Mouse (Mus musculus): ENCODE results near the gene Nanos3.

The Nanos3 gene

DNA sequence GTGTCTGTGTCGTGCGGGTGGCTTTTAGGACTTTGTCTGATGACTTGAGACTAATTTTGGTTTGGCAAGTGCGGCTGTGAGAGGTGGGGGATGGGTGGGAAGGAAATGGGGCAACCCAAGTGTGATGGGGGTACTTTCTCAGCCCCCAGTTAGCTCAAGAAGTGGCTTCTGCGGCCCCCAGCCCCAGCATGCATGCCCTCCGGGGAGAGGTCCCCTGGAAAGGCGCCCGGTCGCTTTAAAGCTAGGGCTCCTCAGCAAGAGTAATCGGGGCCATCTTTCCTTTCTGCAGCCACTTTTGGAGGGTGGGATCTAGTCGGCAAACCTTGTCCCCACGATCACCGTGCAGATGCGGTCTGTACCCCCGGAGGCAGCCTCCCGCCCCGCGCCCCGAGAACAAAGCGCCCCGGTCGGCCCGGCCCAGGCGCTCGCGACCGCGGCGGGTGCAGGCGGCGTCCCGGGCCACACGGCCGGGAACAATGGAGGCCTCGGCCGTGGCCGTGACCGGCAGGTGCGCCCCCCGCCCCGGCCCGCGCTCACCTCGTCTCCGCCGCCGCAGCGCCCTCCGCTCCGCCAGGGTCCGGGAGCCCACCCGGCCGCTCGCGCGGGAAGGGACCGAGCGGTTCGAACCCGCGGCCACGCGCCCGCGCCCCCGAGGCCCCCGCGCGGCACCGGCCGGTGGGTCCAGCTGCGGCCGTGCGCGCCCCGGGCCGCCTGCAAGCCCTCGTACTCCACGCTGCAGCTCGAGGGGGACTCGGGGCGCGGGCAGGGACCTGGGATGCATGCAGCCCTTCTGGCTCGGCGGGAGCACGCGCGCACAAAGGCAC lies 1.5 kb downstream of the Nanos3 start:
- peak; percentile 60 for DNase-seq (ENCODE audit: low read depth)

DNA sequence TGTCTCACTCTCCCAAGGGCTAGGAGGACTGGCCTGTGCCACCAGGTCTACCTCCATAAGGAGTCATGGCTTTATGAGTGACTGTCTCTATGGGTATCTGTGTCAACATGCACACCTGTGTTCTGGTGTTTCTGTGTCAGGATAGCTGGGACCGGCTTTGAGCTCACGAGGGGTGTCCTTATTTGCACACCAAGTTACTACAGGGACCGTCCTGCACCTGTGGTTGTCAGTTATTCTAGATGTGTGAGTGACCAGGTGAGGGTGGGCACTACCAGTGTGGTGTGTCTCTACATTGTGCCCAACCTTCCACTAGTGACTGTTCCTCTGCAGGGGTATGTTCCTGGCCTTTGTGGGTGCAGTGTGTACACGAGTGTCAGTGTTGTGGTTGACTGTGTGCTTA lies 2.2 kb downstream of the Nanos3 start:
- no peak for DNase-seq (ENCODE audit: low read depth)

DNA sequence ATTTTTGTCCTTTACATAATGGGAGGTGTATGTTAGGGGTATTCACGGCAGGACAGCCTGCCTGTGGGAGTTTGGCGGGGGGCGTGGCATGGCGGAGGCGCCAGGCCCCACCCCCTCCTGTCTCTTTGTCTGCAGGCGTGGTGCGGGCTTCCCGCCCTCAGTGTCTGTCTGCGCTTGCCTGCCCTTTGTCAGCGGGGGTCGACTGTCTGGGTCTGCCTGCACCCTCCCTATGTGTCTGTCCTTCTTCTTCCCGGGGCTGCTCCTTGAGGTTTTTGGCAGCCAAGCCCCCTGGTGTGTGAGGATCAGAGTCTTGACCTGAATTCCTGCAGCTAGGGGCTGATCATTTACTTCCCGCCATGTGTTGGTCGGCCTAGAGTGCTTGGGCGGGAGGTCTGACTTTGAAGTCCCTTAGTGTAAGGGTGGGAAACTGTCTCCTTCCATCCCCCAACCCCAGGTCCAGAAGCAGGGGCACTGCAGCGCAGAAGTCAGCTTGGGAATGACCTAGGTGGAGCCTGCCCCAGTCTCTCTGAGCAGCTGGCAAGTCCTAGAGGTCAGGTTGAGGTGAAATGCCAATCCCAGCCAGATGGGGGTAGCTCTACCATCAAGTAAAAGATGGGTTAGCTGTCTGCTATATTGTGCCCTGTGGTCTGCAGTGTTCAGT lies 4.4 kb downstream of the Nanos3 start:
- DNase-seq (ENCODE audit: low read depth): no peak

DNA sequence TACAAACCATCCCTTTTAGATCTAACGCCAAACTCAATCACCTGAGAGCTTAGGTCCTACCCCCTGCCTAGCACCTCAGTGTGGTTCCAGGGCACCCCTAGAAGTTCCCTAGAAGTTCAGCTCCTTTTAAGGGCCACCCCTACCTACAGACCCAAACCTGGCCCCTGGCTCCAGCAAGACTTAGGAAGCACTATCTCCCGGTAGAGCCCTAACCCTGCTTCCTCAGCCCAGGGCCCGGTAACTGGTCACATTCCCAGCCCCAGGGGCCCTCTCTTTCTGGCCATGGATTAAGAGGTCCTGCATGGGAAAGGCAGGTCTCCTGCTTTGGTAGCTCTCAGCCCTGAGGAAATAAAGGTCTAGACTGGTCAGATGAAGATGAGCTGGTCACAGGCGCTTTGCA lies 5.1 kb downstream of the Nanos3 start:
- DNase-seq (ENCODE audit: low read depth): no peak

DNA sequence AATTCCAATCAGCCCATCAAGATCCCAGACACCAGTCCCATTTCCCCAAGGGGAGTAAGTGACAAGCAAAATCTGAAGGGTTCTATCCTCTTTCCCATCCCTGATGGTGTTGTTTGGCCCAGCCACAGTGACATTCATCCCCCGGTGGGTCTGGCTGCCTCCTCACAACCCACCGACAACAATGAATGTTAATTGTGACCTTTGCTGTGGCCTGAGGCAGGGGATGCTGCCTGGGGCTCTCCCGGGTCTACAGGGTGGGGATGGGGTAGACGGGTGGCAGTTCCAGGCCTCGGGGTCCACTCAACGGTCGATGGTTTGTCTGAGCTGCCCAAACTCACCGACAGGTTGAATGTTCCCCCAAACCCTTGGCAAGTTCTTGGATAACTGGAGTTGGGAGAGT lies 6.4 kb downstream of the Nanos3 start:
- DNase-seq (ENCODE audit: low read depth): no peak

DNA sequence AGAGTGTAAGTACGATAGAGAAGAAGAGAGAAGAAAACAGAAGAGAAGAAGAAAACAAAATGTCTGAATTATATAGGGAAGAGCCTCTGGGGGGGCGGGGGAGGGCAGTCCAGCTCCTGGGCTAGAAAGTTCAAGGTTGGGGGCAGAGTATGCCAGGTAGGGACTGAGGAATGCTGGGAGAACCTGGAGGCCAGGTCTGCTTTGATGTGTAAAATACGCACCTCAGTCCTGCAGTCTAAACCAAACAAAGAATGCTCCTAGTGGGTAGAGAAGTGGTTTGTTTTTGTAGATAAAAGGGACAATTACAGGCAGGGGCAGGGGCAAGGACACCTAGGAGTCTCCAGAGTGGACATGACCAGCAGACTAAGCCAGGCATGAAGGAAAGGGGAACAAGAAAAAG lies 7.6 kb downstream of the Nanos3 start:
- DNase-seq (ENCODE audit: low read depth): no peak

DNA sequence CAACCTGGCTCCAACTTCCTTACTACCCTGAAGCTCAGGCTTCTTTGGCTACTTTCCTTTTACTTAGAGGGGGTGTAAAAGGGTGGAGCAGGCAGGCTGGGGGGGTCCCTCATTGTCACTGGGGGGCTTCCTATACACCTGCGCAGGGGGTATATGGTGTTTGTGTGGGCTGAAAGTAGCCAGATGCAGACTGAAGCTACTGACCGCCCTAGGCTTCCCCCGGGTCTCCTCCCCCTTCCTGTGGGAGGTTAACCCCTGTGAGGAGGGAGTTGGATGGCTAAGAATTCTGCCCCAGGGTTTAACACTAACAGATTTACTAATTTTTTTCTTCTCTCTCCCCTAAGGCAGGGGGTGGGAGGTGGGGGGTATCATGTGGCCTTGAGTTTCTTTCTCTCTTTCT lies 8.5 kb downstream of the Nanos3 start:
- no peak for DNase-seq (ENCODE audit: low read depth)

DNA sequence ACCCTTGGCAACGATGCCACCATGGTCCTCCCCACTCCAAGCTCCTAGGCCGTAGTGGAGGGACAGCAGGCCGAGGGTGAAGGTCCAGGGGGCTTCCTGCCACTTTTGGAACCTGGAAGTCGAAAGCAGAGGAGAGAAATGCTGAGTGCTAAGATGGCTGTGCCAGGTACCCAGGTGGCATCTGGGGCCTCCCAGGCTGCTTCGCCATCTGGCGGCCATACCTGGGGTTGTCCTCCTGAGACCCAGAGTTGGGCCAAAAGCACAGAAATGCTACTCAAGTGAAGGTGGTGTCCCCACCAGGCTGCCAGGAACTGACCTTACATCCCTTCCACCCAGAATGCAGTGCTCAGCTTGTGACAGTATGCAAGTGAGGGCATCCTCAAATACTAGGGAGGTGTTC lies 11.2 kb downstream of the Nanos3 start:
- DNase-seq (ENCODE audit: low read depth): peak; percentile 63

DNA sequence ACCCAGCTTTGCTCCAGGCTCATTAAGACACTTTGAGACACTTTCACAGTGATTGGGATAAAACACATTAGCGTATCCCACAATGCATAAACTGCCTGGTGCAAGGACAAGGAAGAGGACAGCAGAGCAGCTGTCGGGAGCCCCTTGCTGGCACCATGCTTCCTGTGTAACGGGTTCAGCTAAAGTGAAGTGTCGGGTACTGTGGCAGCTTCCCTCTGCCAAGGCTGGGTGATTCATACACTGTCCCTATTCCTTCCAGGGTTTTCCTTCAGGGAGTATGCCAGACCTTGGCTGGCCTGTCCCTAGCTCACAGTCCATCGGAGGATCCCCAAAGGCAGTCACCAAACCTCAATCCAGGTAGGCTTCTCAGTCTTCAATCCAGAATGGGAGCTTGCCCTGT lies 14.9 kb downstream of the Nanos3 start:
- DNase-seq (ENCODE audit: low read depth): no peak

DNA sequence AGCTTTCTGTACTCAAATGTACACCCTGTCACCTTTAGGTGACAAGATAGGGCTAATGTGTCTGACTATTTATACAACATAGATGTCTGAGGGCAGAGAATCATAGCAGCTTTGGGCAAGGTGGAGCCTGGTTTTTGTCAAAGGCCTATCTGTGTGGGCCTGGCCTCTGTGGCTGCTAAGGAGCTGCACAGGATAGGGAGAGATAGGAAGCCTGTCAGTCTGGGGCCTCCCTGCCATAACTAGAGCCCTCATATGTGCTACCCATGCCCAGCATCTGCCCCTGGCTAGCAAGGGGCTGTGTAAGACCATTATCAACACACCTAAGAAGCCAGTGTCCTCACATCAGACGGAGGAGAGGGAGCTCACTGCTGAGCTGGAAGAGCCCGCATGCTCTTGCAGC lies 17.3 kb downstream of the Nanos3 start:
- no peak for DNase-seq (ENCODE audit: low read depth)

DNA sequence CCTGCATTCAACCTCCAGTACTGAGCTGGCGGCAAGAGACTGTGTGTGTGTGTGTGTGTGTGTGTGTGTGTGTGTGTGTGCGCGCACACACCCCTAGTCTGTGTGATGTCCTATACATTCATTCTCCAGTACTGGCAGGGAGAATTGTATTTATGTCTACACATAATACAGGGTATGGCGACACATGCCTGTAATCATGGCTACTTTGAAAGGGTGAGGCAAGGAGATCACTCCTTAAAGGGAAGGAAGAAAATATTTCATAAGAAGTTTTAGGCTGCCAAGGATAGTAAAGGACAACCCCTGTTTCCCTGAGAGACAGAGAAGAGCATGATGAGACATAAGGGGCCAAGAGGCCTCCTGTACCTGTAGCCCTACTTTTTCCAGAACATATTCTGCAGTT lies 27.4 kb downstream of the Nanos3 start:
- DNase-seq (ENCODE audit: low read depth): no peak

DNA sequence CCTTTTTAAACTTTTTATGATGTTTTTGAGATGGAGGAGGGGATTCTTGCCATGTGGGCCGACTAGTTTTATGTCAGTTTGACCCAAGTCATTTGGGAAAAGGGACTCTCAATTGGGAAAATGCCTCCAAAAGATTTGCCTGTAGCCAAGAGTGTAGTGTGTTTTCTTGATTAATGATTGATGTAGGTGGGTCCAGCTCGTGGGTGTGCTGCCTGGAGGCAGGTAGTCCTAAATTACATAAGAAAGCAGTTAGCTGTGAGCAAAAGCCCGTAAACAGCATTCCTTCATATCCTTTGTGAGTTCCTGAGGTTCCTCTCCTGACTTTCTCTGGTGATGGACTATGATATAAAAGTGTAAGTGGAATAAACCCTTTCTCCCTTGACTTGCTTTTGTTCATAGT lies 35.8 kb downstream of the Nanos3 start:
- no peak for DNase-seq (ENCODE audit: low read depth)

DNA sequence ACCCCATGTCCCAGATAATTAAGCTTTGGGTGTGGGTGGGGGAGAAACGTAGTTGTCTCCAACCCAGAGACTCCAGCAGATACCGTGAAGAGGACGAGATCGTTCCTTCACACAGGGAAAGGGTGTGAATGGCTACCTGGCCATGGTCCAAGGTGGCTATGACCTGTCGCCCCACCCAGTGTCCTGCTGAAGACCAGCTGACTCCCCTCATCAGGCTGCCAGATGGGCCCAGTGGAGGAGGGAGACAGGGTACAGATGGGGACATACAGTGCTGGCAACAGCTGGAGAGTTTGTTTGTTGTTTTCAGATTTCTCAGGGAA lies 36.5 kb downstream of the Nanos3 start:
- DNase-seq (ENCODE audit: low read depth): no peak

DNA sequence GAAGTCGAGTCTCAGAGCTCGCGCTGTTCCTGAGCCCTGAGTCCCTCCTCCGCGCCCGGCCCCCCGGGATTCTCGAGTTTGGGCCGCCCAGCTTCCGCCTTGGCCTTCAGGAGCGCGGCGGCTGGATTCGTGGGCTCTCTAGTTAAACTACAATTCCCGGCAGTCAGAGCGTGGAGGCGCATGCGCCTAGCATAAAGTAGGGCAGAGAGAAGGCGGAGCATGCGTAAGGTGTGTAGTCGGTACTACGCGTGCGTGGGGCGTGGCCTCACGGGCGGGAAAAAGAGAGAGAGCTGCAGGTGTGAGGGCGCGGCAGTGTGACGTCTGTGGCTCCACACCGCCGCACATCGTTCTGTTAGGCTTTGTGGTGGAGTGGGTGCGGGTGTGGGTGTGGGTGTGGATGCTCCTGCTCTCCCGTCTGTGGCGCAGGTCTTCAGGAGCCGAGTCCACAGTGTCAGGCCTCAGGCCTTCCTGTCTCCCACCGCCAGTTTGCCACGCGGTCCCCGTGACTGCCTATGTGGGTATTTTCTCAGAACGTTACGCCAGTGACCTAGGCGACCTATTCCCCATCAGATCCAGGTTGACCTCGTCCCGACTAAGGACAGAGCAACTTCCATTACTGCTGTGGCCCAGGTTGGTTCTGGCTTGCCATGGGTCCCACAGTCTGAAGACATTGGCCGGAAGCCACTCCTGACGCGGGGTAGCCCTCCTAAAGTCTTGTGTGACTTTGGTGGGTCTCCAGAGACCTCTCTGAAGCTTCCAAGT lies 37.1 kb downstream of the Nanos3 start, which contains the start of the genes Cc2d1a and 4930432K21Rik:
Gene Cc2d1a, minus strand, starts transcription at position 168 of the 762 bp plus-strand sequence.
Gene 4930432K21Rik, plus strand, starts transcription at position 257 of the 762 bp plus-strand sequence.
- DNase-seq (ENCODE audit: low read depth): peak; percentile 97

DNA sequence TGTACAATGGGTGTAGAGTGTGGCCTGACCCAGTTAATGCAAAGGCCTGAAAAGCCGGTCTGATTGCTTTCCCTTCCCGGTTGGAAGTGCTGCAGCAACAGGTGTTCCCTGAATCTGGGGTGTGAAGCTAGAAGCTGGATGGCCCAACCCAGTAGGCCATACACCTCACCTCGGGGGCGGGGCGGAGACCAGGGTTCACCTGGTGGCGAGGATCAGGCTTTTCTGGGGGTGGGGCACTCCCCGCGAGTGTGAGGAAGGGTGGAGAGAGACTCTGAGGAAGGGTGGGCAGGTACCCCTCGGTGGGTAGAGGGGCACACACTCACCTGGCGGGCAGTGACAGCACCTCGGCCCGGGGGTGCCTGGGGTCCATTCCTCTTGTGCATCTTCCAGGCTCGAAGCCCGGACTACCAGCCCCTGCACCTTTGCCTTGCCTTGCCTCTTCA lies 37.7 kb downstream of the Nanos3 start:
- no peak for DNase-seq (ENCODE audit: low read depth)

DNA sequence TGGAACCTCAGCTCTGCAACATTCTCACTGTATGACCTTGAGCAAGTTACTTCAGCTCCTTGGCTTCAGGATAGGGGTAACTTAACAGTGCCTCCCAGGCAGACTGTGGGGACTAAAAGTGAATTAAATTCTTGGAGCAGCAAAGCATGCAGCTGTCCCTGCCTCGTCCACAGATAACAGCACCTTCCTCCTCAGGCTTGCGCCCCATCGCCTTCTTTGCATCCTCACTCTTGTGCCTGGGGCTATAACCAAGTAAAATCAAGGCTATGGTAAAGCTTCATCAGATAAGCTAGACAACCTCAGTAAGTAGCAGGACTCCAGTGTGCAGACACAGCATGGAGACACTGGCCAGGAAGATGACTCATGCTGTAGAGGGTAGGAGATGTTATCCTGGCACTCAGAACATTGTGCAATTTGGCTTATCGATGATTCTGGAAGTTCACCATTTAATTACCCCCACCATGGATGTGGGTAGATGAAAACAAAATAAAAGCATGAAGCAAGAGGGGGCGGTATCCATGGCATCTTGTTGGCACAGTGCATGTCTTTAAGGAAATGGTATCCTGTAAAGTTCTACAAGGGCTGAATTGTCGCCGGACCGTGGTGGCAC lies 40.3 kb downstream of the Nanos3 start:
- DNase-seq (ENCODE audit: low read depth): peak; percentile 67

DNA sequence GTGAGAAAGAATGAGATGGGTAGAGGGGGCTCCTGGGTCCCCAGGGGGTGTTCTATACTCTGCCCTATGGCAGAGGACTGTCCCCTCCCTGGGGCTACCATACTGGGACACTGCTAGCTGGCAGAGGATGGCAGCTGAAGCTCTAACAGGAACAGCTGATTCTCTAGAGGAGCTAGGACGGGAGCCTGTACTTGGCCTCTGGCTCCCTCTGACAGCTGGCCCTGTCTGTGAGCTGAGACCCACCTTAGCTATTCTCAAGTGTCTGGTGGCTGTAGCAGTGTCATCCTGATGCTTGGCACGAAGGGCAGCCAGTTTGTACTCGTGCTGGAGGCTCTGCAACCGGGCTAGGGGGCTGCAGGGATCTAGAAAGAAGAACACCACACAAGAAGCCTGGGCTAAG lies 44.2 kb downstream of the Nanos3 start:
- no peak for DNase-seq (ENCODE audit: low read depth)

DNA sequence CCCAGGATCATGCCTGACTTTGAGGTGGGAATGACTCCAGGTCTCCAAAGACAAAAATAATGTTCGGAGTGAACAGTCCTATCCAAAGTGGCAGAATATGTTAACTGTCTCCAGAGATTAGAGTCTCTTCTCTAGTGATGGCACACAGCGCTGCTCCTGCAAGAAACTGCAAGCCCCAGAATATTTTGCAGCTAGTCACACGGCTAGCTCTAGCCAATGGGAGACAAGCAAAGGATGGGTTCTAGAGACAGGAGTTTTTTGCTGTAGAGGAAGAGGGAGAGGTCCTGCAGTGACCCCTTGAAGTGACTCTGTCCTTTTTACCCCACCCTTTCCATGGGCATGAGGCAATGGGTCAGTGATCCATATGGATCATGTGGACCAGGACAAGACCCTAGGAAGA lies 47.2 kb downstream of the Nanos3 start:
- no peak for DNase-seq (ENCODE audit: low read depth)

DNA sequence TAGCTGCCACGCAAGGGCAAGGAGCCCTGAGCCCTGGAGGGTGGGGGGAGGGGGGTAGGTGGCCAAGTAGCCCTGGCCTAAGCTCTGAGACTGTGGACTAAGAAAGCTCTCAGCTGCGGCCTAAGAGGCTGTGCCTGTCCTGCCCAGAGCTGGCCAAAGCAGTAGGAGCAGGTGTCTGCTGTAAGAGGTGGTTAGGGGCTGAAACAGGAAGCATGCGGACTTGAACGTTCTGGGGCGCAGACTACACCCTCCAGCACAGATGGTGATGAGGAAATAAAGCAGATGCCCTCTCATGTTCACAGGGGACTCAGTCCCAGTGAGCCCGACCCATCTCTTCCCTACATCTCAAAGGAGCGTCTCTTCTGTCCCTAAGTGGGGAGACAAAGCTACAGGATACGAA lies 52.8 kb downstream of the Nanos3 start:
- DNase-seq (ENCODE audit: low read depth): no peak

DNA sequence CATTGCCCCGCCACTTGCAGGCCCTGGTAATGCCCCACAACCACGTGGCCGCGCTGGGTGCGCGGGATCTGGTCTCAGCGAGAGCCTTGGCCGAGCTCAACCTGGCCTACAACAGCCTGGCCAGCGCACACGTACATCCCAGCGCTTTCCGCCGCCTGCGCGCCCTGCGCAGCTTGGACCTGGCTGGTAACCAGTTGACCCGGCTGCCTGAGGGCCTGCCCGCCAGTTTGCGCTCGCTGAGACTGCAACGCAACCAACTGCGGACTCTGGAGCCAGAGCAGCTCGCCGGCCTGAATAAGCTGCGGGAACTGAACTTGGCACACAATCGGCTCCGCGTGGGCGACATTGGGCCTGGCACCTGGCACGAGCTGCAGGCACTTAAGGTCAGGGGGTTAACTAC lies 54.2 kb downstream of the Nanos3 start:
- no peak for DNase-seq (ENCODE audit: low read depth)

DNA sequence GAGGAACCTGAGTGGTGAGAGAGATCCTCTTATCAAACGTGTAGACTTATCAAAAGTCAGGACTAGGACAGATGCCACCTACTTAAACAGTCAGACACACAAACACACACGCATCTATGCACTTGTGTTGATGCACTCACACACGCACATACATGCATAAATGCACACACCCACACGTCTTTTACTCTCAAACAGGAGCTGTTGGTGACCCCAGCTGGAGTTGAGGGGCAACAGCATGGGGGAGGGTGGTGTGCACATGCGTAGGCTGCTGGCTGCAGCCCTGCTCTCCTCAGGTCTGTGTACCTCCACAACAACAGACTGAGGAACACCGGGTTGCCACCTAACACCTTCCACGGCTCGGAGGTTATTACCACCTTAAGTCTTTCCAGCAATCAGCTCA lies 56.7 kb downstream of the Nanos3 start:
- no peak for DNase-seq (ENCODE audit: low read depth)

DNA sequence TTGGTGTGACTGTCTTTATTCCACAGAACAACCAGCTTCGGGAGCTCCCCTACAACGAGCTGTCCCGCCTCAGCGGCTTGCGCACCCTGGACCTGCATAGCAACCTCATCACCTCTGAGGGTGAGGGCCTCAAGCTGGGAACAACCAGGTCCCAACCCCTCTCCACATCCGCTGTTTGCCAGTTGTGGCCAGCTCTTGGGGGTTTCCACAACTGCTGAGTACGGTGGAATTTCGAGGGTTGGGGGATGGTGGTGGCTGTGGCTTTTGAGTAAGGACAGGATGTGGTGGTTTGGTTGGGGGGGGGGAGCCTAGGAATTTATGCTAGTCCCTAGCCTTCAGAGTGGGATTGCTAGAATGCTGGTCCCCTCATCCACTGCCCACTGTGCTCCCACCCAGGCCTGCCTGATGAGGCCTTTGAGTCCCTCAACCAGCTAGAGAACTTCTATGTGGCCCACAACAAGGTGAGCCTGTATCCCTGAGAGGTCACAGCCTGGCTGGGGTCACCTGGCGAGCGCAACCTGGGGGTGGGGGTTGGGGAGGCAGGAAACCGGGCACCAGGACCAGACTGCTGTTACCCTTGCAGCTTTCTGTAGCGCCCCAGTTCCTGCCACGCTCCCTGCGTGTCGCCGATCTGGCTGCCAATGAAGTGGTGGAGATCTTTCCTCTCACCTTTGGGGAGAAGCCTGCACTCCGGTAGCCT lies 57.7 kb downstream of the Nanos3 start:
- no peak for DNase-seq (ENCODE audit: low read depth)
